Comparison of ENCODE assay signal across 8 mouse cellular contexts in the genomic region with DNA sequence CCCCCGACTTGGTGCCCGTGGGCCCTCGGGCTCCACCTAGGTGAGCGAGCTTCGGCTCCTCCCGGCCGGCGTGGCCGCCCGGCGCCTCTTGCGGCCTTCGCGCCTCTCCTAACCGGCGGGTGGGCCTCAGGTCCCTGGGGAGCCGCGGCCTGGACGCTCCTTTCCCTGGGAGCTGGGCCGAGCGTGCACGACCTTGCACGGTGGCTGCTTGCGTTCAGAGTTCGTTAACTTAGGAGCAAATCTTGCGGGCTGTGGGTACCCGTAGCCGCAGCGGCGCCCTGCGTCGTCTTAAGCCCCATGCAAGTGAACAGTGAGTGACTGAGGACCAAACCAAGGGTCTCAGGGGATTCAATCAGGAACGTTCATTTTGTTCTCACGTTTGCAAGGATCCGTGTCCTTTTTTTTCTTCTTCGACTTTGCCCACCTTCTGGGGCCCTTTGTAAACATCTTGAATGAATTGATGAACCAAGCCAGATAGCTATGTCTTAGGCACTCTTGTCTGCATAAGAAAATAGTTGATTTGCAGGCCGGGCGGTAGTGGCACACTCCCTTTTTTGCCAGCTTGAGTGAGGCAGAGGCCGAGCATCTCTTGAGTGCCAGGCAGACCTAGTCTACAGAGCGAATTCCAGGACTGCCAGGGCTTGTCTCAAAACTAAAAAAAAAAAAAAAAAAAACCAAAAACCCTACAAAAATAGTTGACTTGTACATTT. TPM values are rescaled to one million over a fixed set of nuclear protein-coding genes. Genes with fewer than 3 reads are reported as not detected.
DNase-seq lines count a peak whose midpoint lies in the region; ATAC-seq and TF ChIP-seq lines count a peak whose summit lies in the region.

No protein-coding gene starts in this region.

- no peak overlapping the region for H3K27ac ChIP-seq in cortical plate, adult 2 months (ENCODE audit: insufficient read depth, low read length)
- H3K27ac ChIP-seq in hindbrain, embryonic 16.5 days (ENCODE audit: low read depth, low read length): peak overlapping the region; percentile 92

- 1% methylated on average over 40 of the region's 40 CpGs for WGBS in lung, adult 2 months
- under 1% methylated on average over 35 of the region's 40 CpGs for WGBS in hindbrain, embryonic 16.5 days

- H3K4me3 ChIP-seq in lung, adult 2 months (replicated peaks; ENCODE audit: extremely low read depth, low read depth, low read length): peak overlapping the region; percentile 61
- H3K4me3 ChIP-seq in cortical plate, adult 2 months (ENCODE audit: insufficient read depth, low read length): peak overlapping the region; percentile 67
- peak overlapping the region; percentile 57 for H3K4me3 ChIP-seq in hindbrain, embryonic 16.5 days (ENCODE audit: low read length)

- no peak for DNase-seq in lung, adult 2 months
- no peak for DNase-seq in lung, postnatal 14 days
- peak; percentile 38 for DNase-seq in Muller cell, postnatal 12 days (ENCODE audit: inconsistent ontology term)
- no peak for DNase-seq in natural killer cell, adult 2 months (ENCODE audit: low spot score in 2 of 2)
- DNase-seq in left cerebral cortex, postnatal 4 days: no peak

- no peak for TF ChIP-seq POLR2A in lung, adult 2 months (IDR thresholded peaks at IDR 0.05; ENCODE audit: borderline replicate concordance, extremely low read depth, low read depth, low read length)
- TF ChIP-seq POLR2A in cortical plate, adult 2 months (IDR thresholded peaks at IDR 0.05; ENCODE audit: extremely low read depth, insufficient read depth, low read length): no peak

- intact Hi-C loops in left cerebral cortex, postnatal 4 days (cut with DNase I): loop anchor here (10.0 kb wide), 2 partner anchors 101 to 211 kb away; partner anchors contain the start of gene Srprb

- peak overlapping the region; percentile 61 for H3K9ac ChIP-seq in hindbrain, embryonic 16.5 days (ENCODE audit: low read depth, low read length)

- H3K27me3 ChIP-seq in hindbrain, embryonic 16.5 days (replicated peaks; ENCODE audit: control insufficient read depth, insufficient read depth, low read length): no peaks in the 10 kb centered on the region

- peak overlapping the region; percentile 91 for H3K4me2 ChIP-seq in hindbrain, embryonic 16.5 days (ENCODE audit: low read length)

- no peak for TF ChIP-seq CTCF in lung, adult 2 months (IDR thresholded peaks at IDR 0.05; ENCODE audit: insufficient read depth, low read length)
- no peak for TF ChIP-seq CTCF in cortical plate, adult 2 months (IDR thresholded peaks at IDR 0.05; ENCODE audit: extremely low read depth, insufficient read depth, low read length)

- no peak; the same call in 1 of the 2 replicates for ATAC-seq in hindbrain, embryonic 16.5 days
- ATAC-seq in megakaryocyte-erythroid progenitor cell, adult 5-6 weeks (replicated peaks; ENCODE audit: low FRiP score, low TSS enrichment, poor library complexity, severe bottlenecking): peak; percentile 25

- H3K36me3 ChIP-seq in hindbrain, embryonic 16.5 days (ENCODE audit: control insufficient read depth, insufficient read depth, low read length): peaks cover 3% of the 10 kb centered on the region; the same call in 1 of the 2 replicates

- no peaks in the 10 kb centered on the region for H3K9me3 ChIP-seq in hindbrain, embryonic 16.5 days (ENCODE audit: control insufficient read depth, low read length)

- H3K4me1 ChIP-seq in lung, adult 2 months (ENCODE audit: control insufficient read depth, insufficient read depth, low read length): no peaks in the 10 kb centered on the region
- H3K4me1 ChIP-seq in cortical plate, adult 2 months (ENCODE audit: control insufficient read depth, insufficient read depth, low read length): peaks cover 2% of the 10 kb centered on the region
- peaks cover 9% of the 10 kb centered on the region for H3K4me1 ChIP-seq in hindbrain, embryonic 16.5 days (ENCODE audit: control insufficient read depth, insufficient read depth, low read depth, low read length)

RNA-seq across cellular contexts. Expression of gene Topbp1, which starts 0.5 kb away (rescaled TPM):
- polyA plus RNA-seq in lung, adult 2 months (2012; rRNA removed): 7.0 and 8.0 TPM in 2 replicates
- polyA plus RNA-seq in cortical plate, adult 2 months (2012; rRNA removed): 11.9 and 12.2 TPM in 2 replicates
- 17.6 and 21.4 TPM in 2 replicates for polyA plus RNA-seq in hindbrain, embryonic 16.5 days (2015; fragmentation: Nextera tagmentation; extraction: Ambion mirVana)
- 141 and 224 TPM in 2 replicates for total RNA-seq in megakaryocyte-erythroid progenitor cell, adult 5-6 weeks (2014; fragmentation: Nextera tagmentation)
- total RNA-seq in megakaryocyte-erythroid progenitor cell, adult 5-6 weeks (2017): 229 and 238 TPM in 2 replicates
- 10 to 100 TPM; 33.6 to 35.1 TPM for total RNA-seq in left cerebral cortex, postnatal 4 days (2021)

RNA-seq across cellular contexts. Expression of gene 1300017J02Rik, which starts 0.6 kb away (rescaled TPM):
- polyA plus RNA-seq in lung, adult 2 months (2012; rRNA removed): 0.07 and 0.26 TPM in 2 replicates
- polyA plus RNA-seq in cortical plate, adult 2 months (2012; rRNA removed): 0.34 and 1.1 TPM in 2 replicates
- 1.0 and 1.4 TPM in 2 replicates for polyA plus RNA-seq in hindbrain, embryonic 16.5 days (2015; fragmentation: Nextera tagmentation; extraction: Ambion mirVana)
- total RNA-seq in megakaryocyte-erythroid progenitor cell, adult 5-6 weeks (2014; fragmentation: Nextera tagmentation): 7.2 and 14.6 TPM in 2 replicates
- 4.2 and 14.7 TPM in 2 replicates for total RNA-seq in megakaryocyte-erythroid progenitor cell, adult 5-6 weeks (2017)
- total RNA-seq in left cerebral cortex, postnatal 4 days (2021): under 1 TPM in 1 of 2 experiments, not detected in 1; 0.56 TPM
